Mouse (Mus musculus) stomach, postnatal 0 days (tissue): ENCODE data around the gene Alox12.

Experiments
- CTCF ChIP-seq: IDR thresholded peaks from 2 replicates; pipeline ENCODE4 v1.5.1; 2016; ENCODE audit warnings: antibody characterized with exemption, low read depth, mild to moderate bottlenecking, moderate library complexity
- EP300 ChIP-seq: optimal IDR thresholded peaks from 2 replicates; pipeline ENCODE3; 2016; ENCODE audit warnings: antibody characterized with exemption

- TF ChIP-seq CTCF (no peak), EP300 (no peak)
Observed at GRCm38 (mm10) chr11:70220731-70221602, 34.2 kb downstream of the Alox12 start, which contains the start of gene Slc16a13.
